Mouse (Mus musculus): ENCODE measurements around the gene Pfas. TPM values are rescaled to one million over a fixed set of nuclear protein-coding genes. Genes with fewer than 3 reads are reported as not detected.
"Not testable (repeated sequence)": the region's sequence is repeated elsewhere in the genome, so short reads cannot be mapped to it uniquely, and the experiment has no call there.

Pfas gene
- polyA plus RNA-seq, 1 experiment from 2014 or later: 13.7 TPM

- H3K9ac ChIP-seq (ENCODE audit: low read depth, low read length): no peak overlapping the region
- WGBS (ENCODE audit: insufficient replicate concordance): 59% methylated on average over 2 of the region's 2 CpGs
- peaks cover 63% of the 10 kb centered on the region for H3K36me3 ChIP-seq (ENCODE audit: control insufficient read depth, insufficient read depth)
- no peaks in the 10 kb centered on the region for H3K9me3 ChIP-seq (replicated peaks; ENCODE audit: control insufficient read depth, low read length)
- ATAC-seq (ENCODE audit: low read depth): peak; percentile 47; the same call in 1 of the 2 replicates
- H3K4me2 ChIP-seq (ENCODE audit: low read depth, low read length): no peak overlapping the region
- H3K27me3 ChIP-seq (ENCODE audit: control insufficient read depth, insufficient read depth, low read depth, low read length): no peaks in the 10 kb centered on the region
- H3K4me3 ChIP-seq (ENCODE audit: low read depth, low read length): no peak overlapping the region
- no peak overlapping the region for H3K27ac ChIP-seq (ENCODE audit: low read length)
- no peaks in the 10 kb centered on the region for H3K4me1 ChIP-seq (ENCODE audit: control insufficient read depth, low read depth, low read length)
Observed at GRCm38 (mm10) chr11:69028805-69029204, 20.5 kb upstream of the Pfas start.

GRCm38 (mm10) chr11:69026562-69026961 lies 18.3 kb upstream of the Pfas start:
- Histone ChIP-seq H3K27ac (ENCODE audit: low read length) (no peak overlapping the region), H3K4me1 (ENCODE audit: control insufficient read depth, low read depth, low read length) (no peaks in the 10 kb centered on the region)
- 76% methylated on average over 3 of the region's 3 CpGs for WGBS (ENCODE audit: insufficient replicate concordance)

DNA sequence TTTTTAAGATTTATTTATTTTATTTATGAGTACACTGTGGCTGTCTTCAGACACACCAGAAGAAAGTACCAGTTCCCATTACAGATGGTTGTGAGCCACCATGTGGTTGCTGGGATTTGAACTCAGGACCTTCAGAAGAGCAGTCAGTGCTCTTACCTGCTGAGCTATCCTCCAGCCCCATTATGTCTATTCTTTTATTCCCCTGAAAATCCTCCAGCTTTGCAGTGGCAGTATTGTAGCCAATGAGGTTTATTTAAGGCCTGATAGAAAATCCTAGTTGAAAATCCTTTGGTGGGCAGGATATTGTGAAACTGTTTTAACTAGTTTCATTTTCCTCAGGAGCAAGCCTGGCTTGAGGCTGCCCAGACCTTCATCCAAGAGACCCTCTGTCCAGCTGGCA lies 12.4 kb upstream of the Pfas start:
- peaks cover 27% of the 10 kb centered on the region for H3K36me3 ChIP-seq (ENCODE audit: control insufficient read depth, insufficient read depth)
- no peaks in the 10 kb centered on the region for H3K27me3 ChIP-seq (ENCODE audit: control insufficient read depth, insufficient read depth, low read depth, low read length)
- H3K4me1 ChIP-seq (ENCODE audit: control insufficient read depth, low read depth, low read length): peaks cover 9% of the 10 kb centered on the region
- no peak overlapping the region for H3K4me2 ChIP-seq (ENCODE audit: low read depth, low read length)
- H3K9ac ChIP-seq (ENCODE audit: low read depth, low read length): no peak overlapping the region
- H3K4me3 ChIP-seq (ENCODE audit: low read depth, low read length): no peak overlapping the region
- H3K27ac ChIP-seq (ENCODE audit: low read length): no peak overlapping the region
- no peak for ATAC-seq (ENCODE audit: low read depth)
- H3K9me3 ChIP-seq (replicated peaks; ENCODE audit: control insufficient read depth, low read length): no peaks in the 10 kb centered on the region

More at GRCm38 (mm10) chr11:69026562-69026961, 18.3 kb upstream of the Pfas start:
- no peak overlapping the region for H3K9ac ChIP-seq (ENCODE audit: low read depth, low read length)
- H3K36me3 ChIP-seq (ENCODE audit: control insufficient read depth, insufficient read depth): peaks cover 76% of the 10 kb centered on the region
- H3K4me3 ChIP-seq (ENCODE audit: low read depth, low read length): no peak overlapping the region
- H3K4me2 ChIP-seq (ENCODE audit: low read depth, low read length): no peak overlapping the region
- no peak for ATAC-seq (ENCODE audit: low read depth)
- no peaks in the 10 kb centered on the region for H3K9me3 ChIP-seq (replicated peaks; ENCODE audit: control insufficient read depth, low read length)
- no peaks in the 10 kb centered on the region for H3K27me3 ChIP-seq (ENCODE audit: control insufficient read depth, insufficient read depth, low read depth, low read length)

DNA sequence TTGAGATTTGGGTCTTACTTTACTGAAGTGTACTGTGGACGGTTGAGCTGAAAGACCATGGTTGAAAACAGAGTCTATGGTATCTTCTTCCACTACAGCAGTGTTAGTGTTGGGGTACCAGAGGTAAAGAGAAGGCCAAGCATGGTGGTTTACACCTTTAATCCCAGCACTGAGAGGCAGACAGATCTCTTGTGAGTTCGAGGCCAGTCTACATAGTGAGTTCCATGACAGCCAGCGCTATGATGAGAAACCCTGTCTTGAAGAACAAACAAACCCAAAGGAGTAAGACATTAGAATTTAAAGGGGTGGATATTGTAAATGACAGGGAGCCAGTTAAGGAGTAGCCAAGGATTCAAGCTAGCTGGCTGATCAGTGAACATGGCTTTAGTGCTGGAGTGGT lies 8.5 kb upstream of the Pfas start:
- ATAC-seq (ENCODE audit: low read depth): no peak
- Histone ChIP-seq H3K4me2 (ENCODE audit: low read depth, low read length) (peak overlapping the region; percentile 76), H3K4me3 (ENCODE audit: low read depth, low read length) (peak overlapping the region; percentile 77), H3K9ac (ENCODE audit: low read depth, low read length) (peak overlapping the region; percentile 73), H3K4me1 (ENCODE audit: control insufficient read depth, low read depth, low read length) (peaks cover 24% of the 10 kb centered on the region), H3K9me3 (replicated peaks; ENCODE audit: control insufficient read depth, low read length) (no peaks in the 10 kb centered on the region), H3K27ac (ENCODE audit: low read length) (peak overlapping the region; percentile 92), H3K27me3 (ENCODE audit: control insufficient read depth, insufficient read depth, low read depth, low read length) (no peaks in the 10 kb centered on the region), H3K36me3 (ENCODE audit: control insufficient read depth, insufficient read depth) (no peaks in the 10 kb centered on the region)
- 41% methylated on average over 3 of the region's 3 CpGs for WGBS (ENCODE audit: insufficient replicate concordance)

GRCm38 (mm10) chr11:69015644-69016441 lies 7.6 kb upstream of the Pfas start, which contains the start of gene Ctc1:
Ctc1 (plus strand) TSS chr11:69015911.
- Histone ChIP-seq H3K4me2 (ENCODE audit: low read depth, low read length) (peak within 1 kb of the TSS; percentile 76), H3K9ac (ENCODE audit: low read depth, low read length) (peak within 1 kb of the TSS; percentile 73), H3K4me1 (ENCODE audit: control insufficient read depth, low read depth, low read length) (peaks cover 30% of the 10 kb centered on the region), H3K27ac (ENCODE audit: low read length) (peak within 1 kb of the TSS; percentile 92), H3K36me3 (ENCODE audit: control insufficient read depth, insufficient read depth) (no peaks in the 10 kb centered on the region), H3K9me3 (replicated peaks; ENCODE audit: control insufficient read depth, low read length) (no peaks in the 10 kb centered on the region), H3K27me3 (ENCODE audit: control insufficient read depth, insufficient read depth, low read depth, low read length) (no peaks in the 10 kb centered on the region), H3K4me3 (ENCODE audit: low read depth, low read length) (peak within 1 kb of the TSS; percentile 77)
- peak; percentile 88 for ATAC-seq (ENCODE audit: low read depth)
- WGBS (ENCODE audit: insufficient replicate concordance): under 1% methylated on average over 38 of the region's 38 CpGs

GRCm38 (mm10) chr11:69012071-69012601 lies 3.9 kb upstream of the Pfas start:
- Histone ChIP-seq H3K9me3 (replicated peaks; ENCODE audit: control insufficient read depth, low read length) (no peaks in the 10 kb centered on the region), H3K27me3 (ENCODE audit: control insufficient read depth, insufficient read depth, low read depth, low read length) (no peaks in the 10 kb centered on the region), H3K4me2 (ENCODE audit: low read depth, low read length) (peak overlapping the region; percentile 85), H3K9ac (ENCODE audit: low read depth, low read length) (peak overlapping the region; percentile 84), H3K27ac (ENCODE audit: low read length) (peak overlapping the region; percentile 100), H3K4me1 (ENCODE audit: control insufficient read depth, low read depth, low read length) (peaks cover 39% of the 10 kb centered on the region), H3K36me3 (ENCODE audit: control insufficient read depth, insufficient read depth) (no peaks in the 10 kb centered on the region), H3K4me3 (ENCODE audit: low read depth, low read length) (peak overlapping the region; percentile 74)
- WGBS (ENCODE audit: insufficient replicate concordance): under 1% methylated on average over 18 of the region's 18 CpGs
- ATAC-seq (ENCODE audit: low read depth): peak; percentile 77

GRCm38 (mm10) chr11:69011445-69011844 lies 3.2 kb upstream of the Pfas start:
- H3K36me3 ChIP-seq (ENCODE audit: control insufficient read depth, insufficient read depth); ATAC-seq (ENCODE audit: low read depth); H3K9me3 ChIP-seq (replicated peaks; ENCODE audit: control insufficient read depth, low read length); H3K27me3 ChIP-seq (ENCODE audit: control insufficient read depth, insufficient read depth, low read depth, low read length): not testable (repeated sequence)
- peaks cover 37% of the 10 kb centered on the region for H3K4me1 ChIP-seq (ENCODE audit: control insufficient read depth, low read depth, low read length)
- H3K4me2 ChIP-seq (ENCODE audit: low read depth, low read length): peak overlapping the region; percentile 85
- H3K27ac ChIP-seq (ENCODE audit: low read length): peak overlapping the region; percentile 100
- WGBS (ENCODE audit: insufficient replicate concordance): 33% methylated on average over 2 of the region's 2 CpGs
- H3K9ac ChIP-seq (ENCODE audit: low read depth, low read length): peak overlapping the region; percentile 84
- peak overlapping the region; percentile 74 for H3K4me3 ChIP-seq (ENCODE audit: low read depth, low read length)

GRCm38 (mm10) chr11:69010400-69011323 lies 2.4 kb upstream of the Pfas start:
- Histone ChIP-seq H3K9ac (ENCODE audit: low read depth, low read length) (peak overlapping the region; percentile 84), H3K9me3 (replicated peaks; ENCODE audit: control insufficient read depth, low read length) (no peaks in the 10 kb centered on the region), H3K4me2 (ENCODE audit: low read depth, low read length) (peak overlapping the region; percentile 85), H3K27me3 (ENCODE audit: control insufficient read depth, insufficient read depth, low read depth, low read length) (no peaks in the 10 kb centered on the region), H3K36me3 (ENCODE audit: control insufficient read depth, insufficient read depth) (no peaks in the 10 kb centered on the region), H3K4me3 (ENCODE audit: low read depth, low read length) (peak overlapping the region; percentile 74), H3K27ac (ENCODE audit: low read length) (peak overlapping the region; percentile 100), H3K4me1 (ENCODE audit: control insufficient read depth, low read depth, low read length) (peaks cover 42% of the 10 kb centered on the region)
- ATAC-seq (ENCODE audit: low read depth): no peak
- 77% methylated on average over 15 of the region's 15 CpGs for WGBS (ENCODE audit: insufficient replicate concordance)

Data from liver, embryonic 16.5 days (tissue).